Mouse (Mus musculus) ES-Bruce4 (cell line): ENCODE data around the gene Abca9.

Source experiments
- CTCF ChIP-seq: IDR thresholded peaks from one replicate; pipeline ENCODE4 v1.8.1; 2011; ENCODE audit warnings: low read depth, low read length
- EP300 ChIP-seq: IDR thresholded peaks from 2 replicates; pipeline ENCODE4 v1.6.1; 2011; ENCODE audit warnings: low read depth, low read length; ENCODE audit not compliant: insufficient read depth
- POLR2A ChIP-seq: IDR thresholded peaks from one replicate; pipeline ENCODE4 v1.8.1; 2011; ENCODE audit warnings: low read length; ENCODE audit not compliant: insufficient read depth

- TF ChIP-seq CTCF (no peak), EP300 (no peak), POLR2A (no peak)
These were observed 73.1 kb downstream of the Abca9 start for GRCm38 (mm10) chr11:110094846-110095380.
